Mouse (Mus musculus): ENCODE measurements around the gene Qtrt2.

DNA sequence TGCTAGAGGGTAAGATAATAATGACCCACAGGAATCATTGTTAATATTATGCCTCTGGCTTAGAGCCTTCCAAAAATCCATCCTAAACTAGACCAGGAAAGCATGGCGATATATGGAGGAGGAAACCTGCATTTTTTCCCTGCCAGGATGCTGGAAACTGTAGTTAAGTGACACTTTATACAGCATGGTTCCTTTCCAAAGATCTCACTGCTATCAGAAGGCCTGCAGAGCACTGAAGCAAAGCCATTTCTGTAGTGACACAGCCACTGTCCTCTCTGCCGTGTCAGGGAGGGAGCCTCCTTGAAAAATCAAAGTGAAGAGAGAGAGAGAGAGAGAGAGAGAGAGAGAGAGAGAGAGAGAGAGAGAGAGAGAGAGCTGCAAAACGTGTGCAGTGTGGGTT lies 4.0 kb downstream of the Qtrt2 start:
- TF ChIP-seq POLR2A (IDR thresholded peaks at IDR 0.05; ENCODE audit: borderline replicate concordance, control insufficient read depth, low read depth, low read length): no peak
- no peak for TF ChIP-seq CTCF (IDR thresholded peaks at IDR 0.05; ENCODE audit: control insufficient read depth, insufficient read depth, low read length)
